In genomic region chr2:80560773-80561172, GRCm38 (mm10) we compare ENCODE assay signal across 28 mouse cellular contexts. TPM values are rescaled to one million over a fixed set of nuclear protein-coding genes. Genes with fewer than 3 reads are reported as not detected.
"Had no signal": no experiment of that assay in that cellular context is flagged by ENCODE, and none has a peak within 500 bp of the region (broad histone marks: within the 10 kb centered on the region; RNA-seq: fewer than 3 reads in every experiment).

No protein-coding gene starts in this region.

- H3K27me3 ChIP-seq: embryonic facial prominence, embryonic 12.5 days; embryonic facial prominence, embryonic 13.5 days; embryonic facial prominence, embryonic 15.5 days; forebrain, embryonic 12.5 days; forebrain, embryonic 13.5 days; forebrain, embryonic 15.5 days had no signal

- H3K9me3 ChIP-seq: embryonic facial prominence, embryonic 10.5 days; embryonic facial prominence, embryonic 12.5 days; embryonic facial prominence, embryonic 13.5 days; embryonic facial prominence, embryonic 15.5 days; forebrain, embryonic 10.5 days; forebrain, embryonic 12.5 days; forebrain, embryonic 13.5 days; forebrain, embryonic 15.5 days had no signal

- DNase-seq: cerebellum, adult 2 months; cerebellum, adult 8-10 months; cerebellum, adult 9-10 months; cerebellum, adult 9-11 months; cerebellum, postnatal 10 days; cerebellum, postnatal 14 days; cerebellum, postnatal 25 days; cerebellum, postnatal 36 days; embryo, embryonic 11 days; forebrain, postnatal 0 days; gastrocnemius, adult 2 months; gastrocnemius, postnatal 10 days; gastrocnemius, postnatal 14 days; gastrocnemius, postnatal 25 days; gastrocnemius, postnatal 36 days; heart, adult 11 months; heart, adult 18-20 months had no signal

- H3K4me3 ChIP-seq: embryonic facial prominence, embryonic 10.5 days; embryonic facial prominence, embryonic 12.5 days; embryonic facial prominence, embryonic 13.5 days; embryonic facial prominence, embryonic 15.5 days; erythroblast, embryonic 14.5 days; forebrain, embryonic 10.5 days; forebrain, embryonic 12.5 days; forebrain, embryonic 13.5 days; forebrain, embryonic 15.5 days; gastrocnemius, adult 2 months had no signal

- H3K36me3 ChIP-seq: embryonic facial prominence, embryonic 12.5 days; forebrain, embryonic 15.5 days had no signal

- H3K9ac ChIP-seq: embryonic facial prominence, embryonic 12.5 days; embryonic facial prominence, embryonic 13.5 days; embryonic facial prominence, embryonic 15.5 days; forebrain, embryonic 12.5 days; forebrain, embryonic 13.5 days; forebrain, embryonic 15.5 days; forebrain, postnatal 0 days had no signal

- H3K4me1 ChIP-seq: embryonic facial prominence, embryonic 10.5 days; embryonic facial prominence, embryonic 12.5 days; embryonic facial prominence, embryonic 15.5 days; forebrain, embryonic 12.5 days; forebrain, embryonic 15.5 days had no signal

- ATAC-seq: forebrain, embryonic 13.5 days; forebrain, embryonic 14.5 days; forebrain, embryonic 15.5 days; forebrain, embryonic 16.5 days; forebrain, postnatal 0 days had no signal

- H3K4me2 ChIP-seq: embryonic facial prominence, embryonic 12.5 days; embryonic facial prominence, embryonic 13.5 days; embryonic facial prominence, embryonic 15.5 days; forebrain, embryonic 12.5 days; forebrain, embryonic 13.5 days; forebrain, embryonic 15.5 days had no signal

- H3K27ac ChIP-seq: embryonic facial prominence, embryonic 10.5 days; embryonic facial prominence, embryonic 12.5 days; embryonic facial prominence, embryonic 13.5 days; embryonic facial prominence, embryonic 15.5 days; forebrain, embryonic 10.5 days; forebrain, embryonic 12.5 days; forebrain, embryonic 13.5 days; forebrain, embryonic 15.5 days; gastrocnemius, adult 2 months had no signal

RNA-seq across cellular contexts. Expression of gene Dusp19, which starts 56.1 kb away (rescaled TPM):
- polyA plus RNA-seq: erythroblast, embryonic 14.5 days had no signal
